Mouse (Mus musculus) large intestine, adult 2 months (tissue): Measurements from ENCODE around the gene Hdac10. TPM values are rescaled to one million over a fixed set of nuclear protein-coding genes. Genes with fewer than 3 reads are reported as not detected.

Source experiments
- DNase-seq: peaks from one replicate; pipeline ENCODE4 v3.0.0-alpha.2; 2012; ENCODE audit warnings: low read depth, low spot score
- WGBS: fragments of 180-500 bp; shearing (Covaris S2); methylation state at CpG from one replicate; pipeline ENCODE4 v1.1.7; 2018; 5-methylcytosine and 5-hydroxymethylcytosine counted together
- polyA plus RNA-seq: library from polyadenylated mRNA; depleted of rRNA; stranded (reverse); fragments of >200 nt; gene quantifications from 2 replicates; pipeline ENCODE4 v1.2.3, GENCODE M21; 2012

Hdac10 gene
- polyA plus RNA-seq, 1 experiment: 23.9 TPM

GRCm38 (mm10) chr15:89127364-89127940 lies 1.0 kb downstream of the Hdac10 start:
- DNase-seq: no peak
- WGBS: 29% methylated on average over 8 of the region's 8 CpGs

- 90% methylated on average over 8 of the region's 8 CpGs for whole genome bisulfite sequencing
- DNase-seq: no peak
These were observed 1.9 kb downstream of the Hdac10 start for GRCm38 (mm10) chr15:89126622-89127021.

- no peak for DNase-seq
- WGBS: 94% methylated on average over 9 of the region's 9 CpGs
These were observed 3.1 kb downstream of the Hdac10 start for GRCm38 (mm10) chr15:89125351-89125750.

GRCm38 (mm10) chr15:89124312-89124711 lies 4.2 kb downstream of the Hdac10 start:
- 90% methylated on average over 3 of the region's 3 CpGs for WGBS
- DNase-seq: no peak

- no peak for DNase-seq
- WGBS: 42% methylated on average over 11 of the region's 11 CpGs
These were observed 4.9 kb downstream of the Hdac10 start for GRCm38 (mm10) chr15:89123595-89123994.

GRCm38 (mm10) chr15:89122649-89123366 lies 5.7 kb downstream of the Hdac10 start, which contains the start of gene Tubgcp6:
Tubgcp6 (minus strand) TSS chr15:89123112.
- peak; percentile 84 for DNase-seq
- WGBS: under 1% methylated on average over 47 of the region's 47 CpGs

GRCm38 (mm10) chr15:89118007-89118406 lies 10.5 kb downstream of the Hdac10 start:
- DNase-seq: no peak

GRCm38 (mm10) chr15:89110147-89110546 lies 18.4 kb downstream of the Hdac10 start:
- 52% methylated on average over 9 of the region's 9 CpGs for WGBS
- no peak for DNase-seq

- DNase-seq: no peak
- WGBS: 95% methylated on average over 1 of the region's 1 CpGs
These were observed 21.5 kb downstream of the Hdac10 start for GRCm38 (mm10) chr15:89106976-89107375.

GRCm38 (mm10) chr15:89106073-89106472 lies 22.4 kb downstream of the Hdac10 start:
- 89% methylated on average over 13 of the region's 13 CpGs for WGBS
- DNase-seq: no peak

GRCm38 (mm10) chr15:89104425-89104824 lies 24.1 kb downstream of the Hdac10 start:
- WGBS: 97% methylated on average over 8 of the region's 8 CpGs
- DNase-seq: no peak

GRCm38 (mm10) chr15:89103921-89104320 lies 24.6 kb downstream of the Hdac10 start:
- 88% methylated on average over 10 of the region's 10 CpGs for WGBS
- no peak for DNase-seq

GRCm38 (mm10) chr15:89102646-89103045 lies 25.9 kb downstream of the Hdac10 start:
- no peak for DNase-seq
- WGBS: 76% methylated on average over 5 of the region's 5 CpGs

- WGBS: 82% methylated on average over 12 of the region's 12 CpGs
- no peak for DNase-seq
These were observed 27.7 kb downstream of the Hdac10 start for GRCm38 (mm10) chr15:89100823-89101222.

- WGBS: 94% methylated on average over 7 of the region's 7 CpGs
- no peak for DNase-seq
These were observed 29.9 kb downstream of the Hdac10 start for GRCm38 (mm10) chr15:89098616-89099015.

- no peak for DNase-seq
- 87% methylated on average over 5 of the region's 5 CpGs for WGBS
These were observed 31.1 kb downstream of the Hdac10 start for GRCm38 (mm10) chr15:89097450-89097849.

GRCm38 (mm10) chr15:89092181-89092580 lies 36.3 kb downstream of the Hdac10 start:
- DNase-seq: no peak
- 84% methylated on average over 5 of the region's 5 CpGs for WGBS

- no peak for DNase-seq
- 68% methylated on average over 4 of the region's 4 CpGs for WGBS
These were observed 37.8 kb downstream of the Hdac10 start for GRCm38 (mm10) chr15:89090662-89091061.

GRCm38 (mm10) chr15:89089248-89090051 lies 39.0 kb downstream of the Hdac10 start:
- DNase-seq: peak; percentile 44
- under 1% methylated on average over 68 of the region's 68 CpGs for WGBS

GRCm38 (mm10) chr15:89088607-89089247 lies 39.8 kb downstream of the Hdac10 start, which contains the start of gene Selenoo:
Selenoo (plus strand) TSS chr15:89089084.
- DNase-seq: peak; percentile 80
- under 1% methylated on average over 38 of the region's 38 CpGs for WGBS
